Mouse (Mus musculus): ENCODE measurements at regions not wholly inside any gene's neighbourhood (a gene's known extent, or its start where the extent isn't known, plus 50 kb on each side); places are given as distances from the start of the nearest gene placed in this dataset.

DNA sequence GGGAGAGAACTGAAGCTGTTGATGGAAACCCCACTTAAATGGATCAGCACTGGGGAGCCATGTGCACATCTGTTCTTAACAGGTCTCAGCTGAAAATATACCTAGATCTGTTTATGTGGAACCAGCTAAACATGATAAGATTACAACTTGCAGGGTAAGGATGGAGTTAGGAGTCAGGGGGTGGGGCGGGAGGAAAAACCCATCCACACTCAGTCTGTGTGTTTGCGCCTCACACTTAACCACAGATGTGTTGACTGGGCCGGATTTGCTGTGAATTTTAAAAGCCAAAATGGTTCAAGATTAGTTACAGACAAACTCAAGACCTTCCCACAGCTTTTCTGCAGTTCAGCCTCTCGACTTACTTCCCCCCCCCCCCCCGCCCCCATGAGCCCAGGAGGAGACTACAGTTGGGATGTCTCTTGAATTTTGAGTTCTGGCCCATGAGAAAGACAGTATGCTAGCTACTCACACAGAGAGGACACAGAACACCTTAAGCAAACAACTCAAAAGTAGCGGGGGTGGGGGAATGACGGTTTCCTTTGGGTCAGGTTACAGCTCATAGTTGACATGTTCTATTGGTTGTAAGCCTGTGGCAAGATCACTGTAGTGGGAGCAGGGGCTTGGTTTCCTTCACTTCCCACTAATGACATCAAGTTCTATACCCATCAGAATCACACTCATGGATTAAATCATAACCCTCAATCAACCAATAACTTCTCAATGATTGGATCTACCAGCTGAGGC, 209.1 kb downstream of the Bcl2l11 start:
- DNase-seq (ENCODE audit: low read depth), result peak; percentile 29

- no peak for DNase-seq (ENCODE audit: low read depth)
Observed at GRCm38 (mm10) chr2:128337192-128337591, 211.4 kb downstream of the Bcl2l11 start.

GRCm38 (mm10) chr2:128337791-128338190, 212.0 kb downstream of the Bcl2l11 start:
- no peak for DNase-seq (ENCODE audit: low read depth)

DNA sequence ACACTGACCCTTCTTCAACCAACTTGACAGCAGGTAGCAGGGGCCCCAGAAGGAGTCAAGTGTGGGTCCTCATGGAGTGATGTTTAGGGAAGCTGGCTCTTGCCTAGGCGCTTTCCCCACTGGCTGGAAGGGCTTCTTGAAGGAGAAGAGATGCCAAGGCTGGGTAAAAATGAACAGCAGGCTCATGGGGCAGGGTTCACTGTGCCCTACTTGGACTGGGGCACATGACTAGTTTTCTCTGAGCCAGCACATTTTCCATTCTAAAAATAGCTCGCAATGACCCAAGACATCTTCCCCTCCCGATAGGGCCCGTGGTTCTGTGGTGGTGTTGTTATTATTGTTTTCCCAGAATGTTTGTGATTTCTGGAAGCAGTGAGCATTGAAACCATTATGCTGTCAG, 212.6 kb downstream of the Bcl2l11 start:
- DNase-seq (ENCODE audit: low read depth), result no peak

- DNase-seq (ENCODE audit: low read depth), result no peak
Observed at GRCm38 (mm10) chr2:128339061-128339642, 213.3 kb downstream of the Bcl2l11 start.

GRCm38 (mm10) chr2:128339643-128340487, 214.0 kb downstream of the Bcl2l11 start:
- DNase-seq (ENCODE audit: low read depth), result peak; percentile 29

DNA sequence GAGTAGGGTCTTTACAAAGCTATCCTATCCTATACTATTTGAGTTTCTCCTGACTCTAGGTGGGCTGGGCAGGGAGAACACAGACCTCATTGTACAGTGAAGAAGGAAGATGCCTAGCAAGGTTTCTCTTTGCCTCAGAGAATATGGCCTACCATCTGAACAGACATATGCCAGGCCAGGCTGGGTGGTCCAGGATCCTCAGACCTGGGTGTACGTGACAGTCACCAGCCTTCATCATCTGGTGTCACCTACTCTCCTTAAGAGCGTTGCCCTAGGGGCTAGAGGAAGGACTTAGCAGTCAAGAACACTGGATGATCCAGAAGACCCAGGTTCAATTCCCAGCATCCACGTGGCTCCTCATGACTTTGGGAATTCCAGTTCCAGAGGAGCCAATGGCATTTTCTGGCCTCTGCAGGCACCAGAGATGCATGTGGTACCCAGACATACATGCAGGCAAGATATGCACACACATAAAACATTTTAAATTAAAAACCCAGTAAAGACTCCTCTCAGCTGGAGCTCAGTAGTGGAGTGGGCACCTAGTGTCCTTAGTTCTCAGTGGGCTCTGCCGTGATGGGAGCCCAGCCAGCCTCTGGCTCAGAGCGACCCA, 214.9 kb downstream of the Bcl2l11 start:
- DNase-seq (ENCODE audit: low read depth), result no peak

GRCm38 (mm10) chr2:128342212-128342611, 216.4 kb downstream of the Bcl2l11 start:
- DNase-seq (ENCODE audit: low read depth), result no peak

GRCm38 (mm10) chr2:128345557-128345956, 219.7 kb downstream of the Bcl2l11 start:
- DNase-seq (ENCODE audit: low read depth), result peak; percentile 49

- no peak for DNase-seq (ENCODE audit: low read depth)
Observed at GRCm38 (mm10) chr2:128348556-128348955, 222.7 kb downstream of the Bcl2l11 start.

- no peak for DNase-seq (ENCODE audit: low read depth)
Observed at GRCm38 (mm10) chr2:128351405-128351804, 225.6 kb downstream of the Bcl2l11 start.

DNA sequence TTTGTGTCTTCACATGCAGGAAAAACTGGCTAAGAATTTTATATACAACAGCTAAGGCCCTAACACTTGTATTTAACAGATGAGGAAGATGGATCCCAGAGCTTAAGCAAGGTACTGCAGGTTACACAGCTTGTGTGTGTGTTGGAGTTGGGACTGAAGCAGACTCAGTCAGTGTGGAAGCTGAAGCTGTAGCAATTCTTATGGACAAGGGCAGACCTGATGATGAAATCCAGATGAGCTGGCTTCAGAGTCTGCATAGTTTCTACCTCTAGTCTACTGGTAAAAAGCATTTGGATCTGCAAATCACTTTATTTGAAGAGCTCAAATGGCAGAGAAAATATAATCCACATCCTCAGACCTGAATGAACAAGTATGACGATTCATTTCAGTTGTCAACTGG, 226.7 kb downstream of the Bcl2l11 start:
- DNase-seq (ENCODE audit: low read depth), result no peak

DNA sequence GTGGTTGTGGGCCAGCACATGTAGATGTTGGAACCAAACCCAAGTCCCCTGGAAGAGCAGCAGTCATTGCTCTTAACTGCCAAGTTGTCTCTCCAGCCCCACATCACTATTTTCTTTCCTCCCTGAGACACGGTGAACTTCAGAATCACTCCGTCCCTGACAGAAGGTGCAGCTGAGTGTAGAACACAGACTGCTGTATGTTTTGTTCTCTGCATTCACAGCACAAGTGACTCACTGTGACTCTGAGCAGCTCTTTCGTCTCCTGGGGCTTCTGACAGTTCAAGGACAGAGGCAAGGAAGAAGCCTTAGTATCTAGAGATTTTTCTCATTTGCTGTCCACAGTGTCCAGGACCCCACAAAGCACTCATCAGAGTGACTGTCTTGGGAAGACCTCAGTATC, 227.6 kb downstream of the Bcl2l11 start:
- no peak for DNase-seq (ENCODE audit: low read depth)

DNA sequence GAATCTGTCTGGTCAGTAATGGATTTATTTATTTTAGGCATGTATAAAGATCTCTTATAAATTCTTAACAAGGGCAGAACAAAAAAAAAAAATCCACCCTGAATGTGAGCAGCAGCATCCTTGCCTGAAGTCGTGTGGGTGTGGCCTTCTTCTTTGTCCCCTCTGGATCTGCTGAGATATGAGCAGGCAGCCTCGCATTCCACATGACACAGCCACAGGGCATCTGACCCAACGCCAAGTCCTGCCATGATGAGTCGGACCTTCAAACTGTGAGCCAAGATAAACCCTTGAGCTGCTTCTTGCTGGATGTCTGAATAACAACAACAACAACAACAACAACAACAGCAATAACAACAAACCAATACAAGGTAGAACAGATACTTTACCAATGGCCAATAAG, 230.5 kb downstream of the Bcl2l11 start:
- no peak for DNase-seq (ENCODE audit: low read depth)

- no peak for DNase-seq (ENCODE audit: low read depth)
Observed at GRCm38 (mm10) chr2:128359106-128359505, 231.9 kb upstream of the Spdye4c start.

DNA sequence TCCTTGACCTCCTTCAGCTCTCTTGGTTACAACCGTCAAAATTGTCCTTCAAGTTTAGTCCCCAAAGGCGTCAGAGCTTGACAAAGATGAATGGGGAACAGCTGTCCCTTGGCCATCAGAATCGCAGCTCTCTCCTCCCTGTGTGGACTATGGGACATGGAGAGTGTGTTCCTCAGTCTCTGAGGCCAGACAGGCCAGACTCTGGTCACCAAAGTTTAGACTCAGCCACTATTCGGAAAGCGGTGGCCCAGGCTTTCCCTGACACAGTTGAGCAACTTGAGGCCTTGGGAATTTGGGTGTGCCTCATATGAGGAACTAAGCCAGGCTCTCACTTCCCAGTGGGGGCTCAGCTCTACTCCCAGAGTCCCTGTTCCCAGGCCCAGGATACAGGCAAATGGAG, 230.5 kb upstream of the Spdye4c start:
- DNase-seq (ENCODE audit: low read depth), result no peak

- DNase-seq (ENCODE audit: low read depth), result no peak
Observed at GRCm38 (mm10) chr2:128361436-128361835, 229.6 kb upstream of the Spdye4c start.

DNA sequence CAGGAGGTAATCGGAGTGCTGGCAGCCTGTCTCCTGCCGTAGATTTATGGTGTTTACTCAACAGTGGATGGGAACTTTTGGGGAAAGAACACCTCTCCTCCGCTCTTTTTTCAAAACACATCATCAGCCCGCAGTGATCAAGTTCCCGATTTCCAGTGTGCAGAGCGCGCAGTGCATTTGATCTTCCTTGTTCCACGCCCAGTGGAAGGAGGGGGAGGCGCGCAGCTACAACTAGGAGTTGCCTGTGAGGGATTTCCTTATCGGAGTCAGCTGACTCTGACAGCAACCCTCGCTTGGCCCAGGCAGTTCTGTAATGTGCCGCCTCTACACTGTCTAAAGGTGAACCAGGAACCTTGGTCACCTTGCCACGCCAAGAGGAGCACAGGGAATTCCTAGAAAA, 226.8 kb upstream of the Spdye4c start:
- peak; percentile 38 for DNase-seq (ENCODE audit: low read depth)

- DNase-seq (ENCODE audit: low read depth), result no peak
Observed at GRCm38 (mm10) chr2:128365004-128365403, 226.0 kb upstream of the Spdye4c start.

GRCm38 (mm10) chr2:128365775-128366174, 225.2 kb upstream of the Spdye4c start:
- peak; percentile 46 for DNase-seq (ENCODE audit: low read depth)

DNA sequence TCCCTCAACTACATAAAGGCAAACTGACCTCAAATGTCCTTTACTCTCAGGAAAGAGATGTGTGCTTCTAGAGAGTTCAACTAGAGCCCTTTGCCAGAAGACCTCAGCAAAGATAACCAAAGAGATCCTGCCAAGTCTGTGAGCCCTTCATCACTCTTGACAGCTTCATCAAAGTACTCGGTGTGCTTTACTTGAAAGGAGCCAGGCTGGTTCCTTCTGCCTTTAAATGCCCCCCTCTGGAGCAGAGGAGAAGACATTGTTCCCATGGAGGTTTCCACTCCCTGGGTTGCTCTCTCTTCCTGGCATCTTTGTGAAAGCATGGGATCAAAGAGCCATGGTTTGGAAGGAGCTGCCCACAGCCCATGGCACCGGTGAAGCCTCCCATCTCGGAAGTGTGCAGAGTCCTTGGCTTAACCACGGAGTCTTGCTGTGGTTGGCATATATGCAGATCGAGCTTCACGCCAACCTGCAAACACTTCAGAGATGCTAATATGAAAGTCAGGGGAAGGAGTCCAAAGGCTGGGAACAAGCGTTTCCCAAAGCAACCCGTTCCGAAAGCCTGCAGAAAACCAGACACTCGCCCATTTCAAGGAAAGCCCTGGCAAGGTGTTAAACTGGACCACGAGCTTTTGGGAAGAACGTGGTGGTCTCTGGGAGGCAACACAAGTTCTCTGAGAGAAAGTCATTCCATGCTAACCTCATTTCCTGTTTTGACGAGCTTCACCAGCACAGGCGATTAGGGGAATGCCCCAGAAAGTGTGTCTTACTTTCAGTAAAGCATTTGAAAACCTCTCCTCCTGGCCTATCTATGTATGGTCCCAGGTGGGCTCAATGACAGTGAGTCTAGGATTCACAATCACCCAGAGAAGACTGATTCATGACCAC, 223.5 kb upstream of the Spdye4c start:
- DNase-seq (ENCODE audit: low read depth), result peak; percentile 64

Data from naive thymus-derived CD4-positive, alpha-beta T cell, adult 2 months (primary cell).